Mouse (Mus musculus): ENCODE measurements around the gene Pigu.

DNA sequence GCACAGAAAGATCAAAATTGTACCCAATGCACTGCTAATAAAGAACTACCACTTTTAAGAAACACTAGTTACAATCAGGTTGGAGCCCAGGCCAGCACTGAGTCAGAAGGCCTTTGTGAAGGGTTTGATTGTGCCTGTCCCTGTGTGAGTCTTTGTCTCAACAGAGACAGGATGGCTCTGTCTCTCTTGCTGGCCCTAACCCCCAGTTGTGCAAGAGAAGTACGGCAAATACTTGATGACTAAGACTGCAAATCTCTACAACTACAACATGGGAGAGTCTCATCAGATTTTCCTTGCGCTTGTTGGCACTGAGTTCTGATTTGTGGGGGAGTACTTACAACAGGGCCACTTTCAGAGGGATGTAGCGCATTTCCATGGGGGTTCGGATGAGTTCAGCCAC is 26.4 kb downstream of the Pigu start:
- no peak for TF ChIP-seq GATA1 (IDR thresholded peaks at IDR 0.05; ENCODE audit: low read length)
- no peak for TF ChIP-seq TAL1 (IDR thresholded peaks at IDR 0.05; ENCODE audit: low read length)

Data from erythroblast, embryonic 14.5 days (primary cell).